Mouse (Mus musculus): ENCODE measurements at regions not wholly inside any gene's neighbourhood (a gene's known extent, or its start where the extent isn't known, plus 50 kb on each side); places are given as distances from the start of the nearest gene placed in this dataset.
A peak's percentile ranks its signal among the peaks of the same experiment; 100 is the strongest.

DNA sequence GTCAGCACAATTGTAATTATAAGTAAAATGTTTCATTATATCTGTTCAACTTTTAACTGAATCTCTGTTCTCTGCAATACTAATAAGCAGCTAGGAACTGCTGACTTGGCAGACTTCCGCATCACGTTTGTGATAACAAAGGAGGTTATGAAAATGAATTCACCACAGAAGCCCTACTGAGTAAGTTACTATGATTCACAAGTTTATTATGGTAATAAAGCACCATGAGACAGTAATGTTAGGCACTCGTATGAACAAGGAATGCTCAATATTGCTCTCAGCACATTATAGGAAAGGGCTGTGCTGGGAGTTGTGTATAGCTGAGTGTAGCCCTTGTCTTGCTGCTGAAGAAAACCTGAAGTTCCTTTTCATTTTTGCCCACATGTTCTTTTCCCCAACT lies 238.9 kb upstream of the Pcdh9 start:
- DNase-seq (ENCODE audit: low spot score in 2 of 2), result no peak

DNA sequence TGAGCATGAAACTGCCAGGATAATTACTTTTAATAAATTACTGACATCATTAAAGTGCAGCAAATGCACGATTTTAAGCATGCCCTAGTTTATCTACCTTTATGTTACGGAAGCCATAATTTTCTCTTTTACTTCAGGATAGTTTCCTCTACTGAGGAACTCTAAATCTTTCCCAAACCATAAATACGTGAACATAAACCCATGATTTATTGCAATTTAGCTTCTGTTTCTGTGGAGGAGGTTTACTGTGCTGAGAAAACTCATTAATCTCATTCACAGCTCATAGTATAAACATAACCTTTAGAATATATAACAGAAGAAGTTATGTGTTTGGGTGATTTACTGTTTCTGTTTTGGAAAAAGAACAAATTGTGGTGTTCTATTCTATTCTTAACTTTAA lies 233.1 kb upstream of the Pcdh9 start:
- no peak for DNase-seq (ENCODE audit: low spot score in 2 of 2)

DNA sequence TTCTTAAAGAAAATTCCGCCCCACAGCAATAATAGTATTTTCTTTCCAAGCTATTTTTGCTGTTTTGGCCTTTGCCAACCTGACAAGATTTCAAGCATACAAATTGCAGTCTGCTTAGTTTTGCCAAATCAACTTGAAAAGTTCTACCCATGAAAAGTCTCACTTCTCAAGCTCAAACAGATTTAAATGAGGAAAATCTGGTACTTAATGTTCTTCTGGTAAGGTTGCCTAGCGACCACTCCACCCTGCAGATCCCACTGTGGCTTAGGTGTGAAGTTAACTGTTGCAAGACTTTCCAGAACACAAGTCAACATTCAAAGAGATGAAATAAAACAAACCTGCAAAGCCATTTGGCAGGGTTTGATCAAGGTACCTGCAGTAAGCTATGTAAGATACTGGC lies 208.4 kb upstream of the Pcdh9 start:
- peak in 1 of 2 experiments; percentile 17 for DNase-seq (ENCODE audit: low spot score in 2 of 2)

DNA sequence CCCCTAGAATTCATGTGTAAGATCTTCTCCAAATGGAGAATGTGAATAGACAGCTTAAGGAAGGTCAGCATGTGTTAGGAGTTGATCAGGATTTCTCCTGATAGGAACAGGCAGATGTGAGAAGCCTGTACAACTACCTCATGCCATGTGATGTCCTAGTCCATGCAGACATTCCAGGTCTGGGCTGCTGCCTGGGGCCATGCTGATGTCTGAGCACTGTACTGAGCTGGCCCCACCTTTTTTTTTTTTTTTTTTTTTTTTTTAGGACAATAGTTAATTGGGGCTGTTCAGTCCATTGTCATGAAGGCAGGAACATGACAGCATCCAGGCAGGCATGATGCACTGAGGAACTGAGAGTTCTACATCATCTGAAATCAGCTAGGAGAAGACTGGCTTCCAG lies 203.5 kb upstream of the Pcdh9 start:
- no peak for DNase-seq (ENCODE audit: low spot score in 2 of 2)

Data from left cerebral cortex, adult 18-20 months (tissue).